Mouse (Mus musculus) urinary bladder, adult 2 months (tissue): ENCODE measurements around the gene Gba. TPM values are rescaled to one million over a fixed set of nuclear protein-coding genes. Genes with fewer than 3 reads are reported as not detected.

Experiments used
- DNase-seq: peaks from one replicate; pipeline ENCODE4 v3.0.0; 2022; ENCODE audit warnings: low spot score
- polyA plus RNA-seq: library from polyadenylated mRNA; depleted of rRNA; stranded (reverse); fragments of >200 nt; gene quantifications from 2 replicates; pipeline ENCODE4 v1.2.3, GENCODE M21; 2012; rRNA removed

Gba gene
- polyA plus RNA-seq, 1 experiment = 60.8 TPM

DNA sequence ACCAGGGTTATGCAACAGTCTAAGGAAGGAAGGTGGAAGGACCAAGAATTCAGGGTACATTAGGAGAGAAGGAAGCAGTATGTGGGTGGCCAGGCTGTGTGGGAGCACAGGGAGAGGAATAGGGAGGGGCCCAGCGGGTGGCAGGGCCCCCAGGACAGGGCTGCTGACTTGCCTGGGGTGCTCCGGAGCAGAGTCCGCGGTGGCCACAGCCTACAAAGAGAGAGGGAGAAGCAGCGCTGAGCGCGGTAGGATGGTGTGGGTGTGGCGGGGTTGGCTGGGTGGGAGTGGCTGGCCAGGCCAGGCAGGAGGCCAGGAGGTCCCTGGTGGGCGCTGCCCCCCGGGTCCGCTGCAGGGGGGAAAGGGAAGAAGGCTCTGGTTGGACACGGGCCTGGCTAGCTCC lies 35.8 kb downstream of the Gba start:
- no peak for DNase-seq

GRCm38 (mm10) chr3:89242331-89242895 lies 39.7 kb downstream of the Gba start:
- no peak for DNase-seq

DNA sequence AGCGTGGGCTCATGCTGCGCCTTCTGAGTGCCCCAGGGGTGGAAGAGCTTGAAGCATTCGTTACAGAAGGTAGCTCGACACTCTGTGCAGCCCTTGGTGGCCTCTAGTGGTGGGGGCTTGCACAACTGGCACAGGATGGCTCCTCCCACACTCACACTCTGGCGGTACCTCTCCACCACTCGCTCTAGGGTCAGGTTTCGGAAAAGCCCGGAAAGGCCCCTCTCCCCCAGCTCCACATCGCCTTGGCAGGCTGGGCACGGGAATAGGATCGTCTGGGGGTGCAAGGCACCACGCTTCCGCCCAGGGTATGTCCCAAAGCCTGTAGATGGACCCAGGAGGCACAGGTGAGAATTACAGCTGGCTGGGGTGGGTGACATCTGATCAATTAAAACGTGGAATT lies 40.9 kb downstream of the Gba start:
- no peak for DNase-seq

GRCm38 (mm10) chr3:89244158-89244981 lies 41.6 kb downstream of the Gba start:
- DNase-seq = no peak

- no peak for DNase-seq
These were observed 42.4 kb downstream of the Gba start for GRCm38 (mm10) chr3:89244982-89245687.

DNA sequence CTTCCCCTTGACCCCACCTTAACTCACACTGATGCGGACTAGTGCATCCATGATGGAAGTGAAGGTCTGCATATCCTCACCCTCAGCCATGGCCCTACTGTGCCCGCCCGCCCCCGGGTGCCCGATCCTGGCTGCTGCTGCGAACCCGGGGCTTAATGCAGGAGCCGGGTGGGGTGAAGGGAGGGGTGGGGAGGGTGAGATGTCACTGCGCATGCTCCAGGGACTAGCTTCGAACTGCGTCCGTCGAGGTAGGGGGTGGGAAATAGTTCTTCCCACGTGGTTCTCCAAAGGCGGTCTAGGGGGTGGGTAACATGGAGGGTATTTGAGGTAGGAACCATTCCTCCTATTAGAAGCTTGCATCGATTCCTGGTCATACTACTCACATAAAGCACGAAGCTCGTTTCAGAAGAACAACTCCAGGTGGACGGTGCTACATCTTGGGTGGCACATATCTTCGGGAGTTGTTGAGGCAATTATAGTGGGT lies 43.0 kb downstream of the Gba start, which contains the start of gene Krtcap2:
TSS of gene Krtcap2 (plus strand) at position 279 of the 484 bp plus-strand sequence.
- DNase-seq = no peak

- peak; percentile 84 for DNase-seq
These were observed 43.8 kb downstream of the Gba start, which contains the start of gene Trim46 for GRCm38 (mm10) chr3:89246261-89247100. Gene Trim46, minus strand, starts transcription at chr3:89246309.

DNA sequence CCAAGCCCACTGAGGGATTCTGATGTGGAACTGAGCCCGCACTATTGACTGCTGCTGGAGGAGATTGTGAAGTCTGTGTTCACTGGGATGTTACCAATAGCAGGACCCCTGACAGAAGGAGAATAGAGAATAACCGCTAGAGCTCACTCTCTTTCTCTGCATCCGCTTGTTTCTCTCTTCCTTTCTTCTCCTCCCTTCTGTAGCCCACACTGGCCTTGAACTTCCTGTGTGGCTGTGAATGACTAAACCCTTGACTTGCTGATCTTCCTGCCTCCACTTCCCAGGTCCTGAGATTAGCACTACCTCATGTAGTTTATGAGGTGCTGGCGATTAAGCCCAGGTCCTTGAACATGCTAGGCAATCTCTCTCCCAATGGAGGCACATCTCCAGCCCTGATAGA lies 44.7 kb downstream of the Gba start:
- DNase-seq = no peak

DNA sequence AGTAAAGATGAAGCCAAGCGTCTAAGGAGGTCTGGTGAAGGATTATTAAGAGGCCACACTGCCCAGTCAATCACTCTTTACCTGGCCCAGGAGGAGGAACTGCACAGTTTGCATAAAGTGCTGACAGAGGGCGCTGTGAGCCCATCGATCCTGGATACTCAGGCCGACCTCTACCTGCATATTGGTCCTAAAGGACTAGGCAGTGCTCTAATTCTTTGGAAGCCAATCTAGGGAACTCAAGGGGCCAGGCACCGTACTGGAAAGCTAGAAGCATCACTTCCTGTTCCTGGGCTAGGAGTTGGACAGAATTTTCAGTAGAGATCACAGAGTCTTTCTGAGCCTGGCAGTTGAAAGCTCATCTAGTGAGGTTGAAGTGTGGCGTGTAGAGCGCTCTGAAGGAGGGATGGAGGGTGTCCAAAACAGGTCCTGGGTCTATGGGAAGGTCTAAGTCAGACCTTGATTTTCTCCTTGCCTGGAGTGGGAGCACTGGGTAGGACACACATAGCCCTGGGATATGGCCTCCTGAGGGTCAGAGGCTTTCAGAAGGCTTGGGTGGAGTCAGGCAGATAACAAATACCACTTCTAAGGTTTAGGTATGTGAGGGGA lies 47.8 kb downstream of the Gba start:
- no peak for DNase-seq

- DNase-seq = no peak
These were observed 48.7 kb downstream of the Gba start for GRCm38 (mm10) chr3:89251365-89251895.

DNA sequence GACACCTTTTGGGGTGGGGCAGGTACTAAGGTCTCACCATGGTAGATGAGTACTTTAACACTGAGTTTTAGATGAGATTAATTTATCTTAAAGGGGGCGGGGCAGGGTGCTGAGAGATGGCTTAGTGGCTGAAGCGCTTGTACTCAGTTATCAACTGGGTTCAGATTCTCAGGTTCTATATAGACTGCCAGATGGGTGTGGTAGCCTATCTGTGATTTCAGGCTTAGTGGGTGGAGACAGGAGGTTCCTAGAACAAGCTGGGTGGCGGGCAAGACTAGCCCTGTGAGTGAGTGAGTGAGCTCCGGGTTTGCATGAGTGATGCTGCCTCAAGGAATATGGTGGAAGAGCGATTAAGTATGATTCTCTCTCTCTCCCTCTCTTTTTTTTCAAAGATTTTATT lies 52.3 kb downstream of the Gba start:
- DNase-seq = no peak

GRCm38 (mm10) chr3:89256177-89256576 lies 53.4 kb downstream of the Gba start:
- DNase-seq = no peak

Other genes starting within 250 kb of the Gba start
- gene Rusc1, start 109.6 kb upstream of the Gba start, polyA plus RNA-seq = 45.9 and 51.5 TPM in 2 replicates
- not detected in 2 replicates for gene Gm43738, start 101.8 kb upstream of the Gba start, polyA plus RNA-seq
- gene Fdps, start 101.0 kb upstream of the Gba start, polyA plus RNA-seq = 83.1 and 101 TPM in 2 replicates
- not detected in 2 replicates for gene Pklr, start 66.8 kb upstream of the Gba start, polyA plus RNA-seq
- gene Hcn3, start 42.7 kb upstream of the Gba start, polyA plus RNA-seq = 0.44 and 0.49 TPM in 2 replicates
- 73.9 and 89.8 TPM in 2 replicates for gene Clk2, start 38.1 kb upstream of the Gba start, polyA plus RNA-seq
- 69.8 and 72.3 TPM in 2 replicates for gene Scamp3, start 25.5 kb upstream of the Gba start, polyA plus RNA-seq
- 32.9 and 42.3 TPM in 2 replicates for gene Fam189b, start 19.8 kb upstream of the Gba start, polyA plus RNA-seq
- gene Thbs3, start 12.3 kb downstream of the Gba start, polyA plus RNA-seq = 59.3 and 69.8 TPM in 2 replicates
- 112 and 131 TPM in 2 replicates for gene Mtx1, start 24.2 kb downstream of the Gba start, polyA plus RNA-seq
- gene Muc1, start 26.1 kb downstream of the Gba start, polyA plus RNA-seq = 0.94 and 1.2 TPM in 2 replicates
- 67.7 and 77.1 TPM in 2 replicates for gene Krtcap2, start 43.0 kb downstream of the Gba start, polyA plus RNA-seq
- gene Trim46, start 43.4 kb downstream of the Gba start, polyA plus RNA-seq = 4.1 and 6.0 TPM in 2 replicates
- gene Dpm3, start 56.4 kb downstream of the Gba start, polyA plus RNA-seq = 200 and 251 TPM in 2 replicates
- 128 and 156 TPM in 2 replicates for gene Slc50a1, start 67.6 kb downstream of the Gba start, polyA plus RNA-seq
- 41.8 and 43.5 TPM in 2 replicates for gene Efna1, start 78.2 kb downstream of the Gba start, polyA plus RNA-seq
- 0.36 and 0.55 TPM in 2 replicates for gene Efna3, start 120.0 kb downstream of the Gba start, polyA plus RNA-seq
- 3.4 and 3.7 TPM in 2 replicates for gene Efna4, start 135.1 kb downstream of the Gba start, polyA plus RNA-seq
- 96.1 and 101 TPM in 2 replicates for gene Adam15, start 147.1 kb downstream of the Gba start, polyA plus RNA-seq
- gene Dcst2, start 159.0 kb downstream of the Gba start, polyA plus RNA-seq = 0.24 and 0.41 TPM in 2 replicates
- 0.07 and 0.33 TPM in 2 replicates for gene Dcst1, start 162.3 kb downstream of the Gba start, polyA plus RNA-seq
- gene Zbtb7b, start 191.8 kb downstream of the Gba start, polyA plus RNA-seq = 36.4 and 39.5 TPM in 2 replicates
- 1.2 and 1.5 TPM in 2 replicates for gene Lenep, start 199.9 kb downstream of the Gba start, polyA plus RNA-seq
- gene Flad1, start 208.9 kb downstream of the Gba start, polyA plus RNA-seq = 30.8 and 34.6 TPM in 2 replicates
- 21.7 and 29.6 TPM in 2 replicates for gene Cks1b, start 215.5 kb downstream of the Gba start, polyA plus RNA-seq
- gene Shc1, start 215.5 kb downstream of the Gba start, polyA plus RNA-seq = 85.7 and 87.7 TPM in 2 replicates
- 34.0 and 38.0 TPM in 2 replicates for gene Pygo2, start 227.3 kb downstream of the Gba start, polyA plus RNA-seq
- gene Pbxip1, start 233.8 kb downstream of the Gba start, polyA plus RNA-seq = 167 and 208 TPM in 2 replicates